Comparison of ENCODE assay signal across 23 mouse cellular contexts in the genomic region with DNA sequence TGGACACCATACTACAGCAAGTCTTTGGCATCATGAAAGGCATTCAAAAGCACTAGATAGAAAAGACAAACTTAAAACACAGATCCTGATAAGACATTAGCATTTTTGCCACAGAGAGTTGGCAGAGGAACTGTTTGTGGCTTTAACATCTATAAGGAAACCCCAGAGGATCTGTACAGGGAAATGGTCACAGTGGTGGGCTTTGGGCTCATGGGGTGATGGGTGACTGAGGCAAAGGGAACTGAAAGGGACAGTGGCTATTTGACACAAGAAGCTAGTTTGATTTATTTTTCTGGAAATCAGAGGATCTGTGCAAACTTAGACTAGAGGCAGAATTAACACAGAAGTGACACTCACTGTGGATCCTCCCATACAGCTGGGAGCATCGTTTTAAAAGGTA.
"Had no signal": no experiment of that assay in that cellular context is flagged by ENCODE, and none has a peak within 500 bp of the region (broad histone marks: within the 10 kb centered on the region; RNA-seq: fewer than 3 reads in every experiment).

No protein-coding gene starts in this region.

- H3K27me3 ChIP-seq: heart, embryonic 12.5 days; hindbrain, embryonic 13.5 days; hindbrain, embryonic 15.5 days; limb, embryonic 13.5 days; limb, embryonic 15.5 days; liver, embryonic 12.5 days had no signal

- H3K9ac ChIP-seq: heart, embryonic 12.5 days; hindbrain, embryonic 13.5 days; hindbrain, embryonic 15.5 days; limb, embryonic 13.5 days; limb, embryonic 15.5 days; liver, embryonic 12.5 days; liver, embryonic 14.5 days had no signal

- H3K9me3 ChIP-seq: heart, embryonic 10.5 days; heart, embryonic 12.5 days; hindbrain, embryonic 13.5 days; hindbrain, embryonic 15.5 days; limb, embryonic 13.5 days; limb, embryonic 15.5 days; liver, embryonic 12.5 days had no signal

- H3K4me3 ChIP-seq: heart, embryonic 10.5 days; heart, embryonic 12.5 days; hindbrain, embryonic 13.5 days; hindbrain, embryonic 15.5 days; limb, embryonic 13.5 days; limb, embryonic 15.5 days; liver, embryonic 12.5 days had no signal

- H3K4me1 ChIP-seq: heart, embryonic 10.5 days; heart, embryonic 12.5 days; hindbrain, embryonic 13.5 days; hindbrain, embryonic 15.5 days; limb, embryonic 13.5 days; limb, embryonic 15.5 days had no signal

- H3K4me2 ChIP-seq: heart, embryonic 12.5 days; hindbrain, embryonic 13.5 days; hindbrain, embryonic 15.5 days; limb, embryonic 13.5 days; limb, embryonic 15.5 days; liver, embryonic 12.5 days had no signal

- ATAC-seq: hindbrain, postnatal 0 days; intestine, embryonic 16.5 days; liver, embryonic 12.5 days had no signal

- H3K27ac ChIP-seq: heart, embryonic 10.5 days; hindbrain, embryonic 13.5 days; hindbrain, embryonic 15.5 days; hindbrain, postnatal 0 days; limb, embryonic 13.5 days; limb, embryonic 15.5 days; liver, embryonic 12.5 days; liver, embryonic 14.5 days had no signal

- H3K36me3 ChIP-seq: heart, embryonic 10.5 days; heart, embryonic 12.5 days; hindbrain, embryonic 13.5 days; hindbrain, embryonic 15.5 days; limb, embryonic 13.5 days; limb, embryonic 15.5 days; liver, embryonic 12.5 days had no signal

- DNase-seq: gastrocnemius, postnatal 14 days; gastrocnemius, postnatal 36 days; heart, adult 18-20 months; heart, postnatal 10 days; heart, postnatal 4 days; kidney, adult 11 months; kidney, adult 2 months; kidney, postnatal 10 days; kidney, postnatal 25 days; kidney, postnatal 4 days; layer of hippocampus, adult 9-11 months; layer of hippocampus, postnatal 36 days; left cerebral cortex, postnatal 4 days had no signal
